Mouse (Mus musculus): ENCODE measurements around the gene Cytl1. TPM values are rescaled to one million over a fixed set of nuclear protein-coding genes. Genes with fewer than 3 reads are reported as not detected.
A peak's percentile ranks its signal among the peaks of the same experiment; 100 is the strongest.

Cytl1 gene
- polyA plus RNA-seq, 1 experiment from 2014 or later: not detected

DNA sequence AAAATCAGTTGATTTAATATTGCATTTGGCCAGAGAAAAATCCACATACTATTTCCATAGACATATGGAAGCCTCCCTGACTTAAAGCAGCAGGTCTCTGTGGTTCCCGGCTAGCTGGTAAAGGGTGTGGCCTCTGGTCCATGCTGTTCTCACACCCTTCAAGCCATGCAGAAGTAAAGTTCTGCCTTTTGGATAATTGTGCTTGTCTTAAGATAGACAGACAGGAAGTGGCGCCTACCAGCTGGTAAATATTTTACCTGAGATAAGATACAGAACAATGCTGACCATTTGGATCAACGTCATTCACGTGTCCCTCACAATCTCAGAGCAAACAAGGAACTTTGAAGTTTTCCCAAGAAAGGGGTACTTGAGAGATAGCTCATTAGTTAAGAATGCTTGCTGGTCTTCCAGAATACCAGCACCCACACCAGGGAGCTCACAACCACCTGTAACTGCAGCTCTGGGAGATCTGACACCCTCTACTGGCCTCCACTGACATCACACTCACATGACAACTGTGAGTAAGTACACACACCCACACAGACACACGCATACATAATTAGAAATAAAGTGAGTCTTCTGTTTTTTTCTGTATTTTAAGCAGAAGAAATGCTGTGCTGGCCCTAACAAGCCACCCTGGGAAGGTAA lies 25.9 kb upstream of the Cytl1 start:
- Histone ChIP-seq H3K27me3 (ENCODE audit: insufficient read depth, low read length) (no peaks in the 10 kb centered on the region), H3K4me1 (ENCODE audit: insufficient read depth) (no peaks in the 10 kb centered on the region), H3K4me2 (ENCODE audit: low read depth, low read length) (no peak overlapping the region), H3K9me3 (ENCODE audit: low read length) (no peaks in the 10 kb centered on the region; the same call in none of the 2 replicates), H3K9ac (replicated peaks) (no peak overlapping the region), H3K36me3 (replicated peaks; ENCODE audit: insufficient read depth, low read length) (no peaks in the 10 kb centered on the region), H3K27ac (ENCODE audit: low read depth) (no peak overlapping the region), H3K4me3 (ENCODE audit: low read depth, low read length) (no peak overlapping the region)
- WGBS (ENCODE audit: insufficient replicate concordance): 55% methylated on average over 5 of the region's 5 CpGs
- DNase-seq (no peak), ATAC-seq (no peak)
- TF ChIP-seq EP300 (IDR thresholded peaks at IDR 0.05; ENCODE audit: low read depth) (no peak), CTCF (IDR thresholded peaks at IDR 0.05; ENCODE audit: low read depth) (no peak)

DNA sequence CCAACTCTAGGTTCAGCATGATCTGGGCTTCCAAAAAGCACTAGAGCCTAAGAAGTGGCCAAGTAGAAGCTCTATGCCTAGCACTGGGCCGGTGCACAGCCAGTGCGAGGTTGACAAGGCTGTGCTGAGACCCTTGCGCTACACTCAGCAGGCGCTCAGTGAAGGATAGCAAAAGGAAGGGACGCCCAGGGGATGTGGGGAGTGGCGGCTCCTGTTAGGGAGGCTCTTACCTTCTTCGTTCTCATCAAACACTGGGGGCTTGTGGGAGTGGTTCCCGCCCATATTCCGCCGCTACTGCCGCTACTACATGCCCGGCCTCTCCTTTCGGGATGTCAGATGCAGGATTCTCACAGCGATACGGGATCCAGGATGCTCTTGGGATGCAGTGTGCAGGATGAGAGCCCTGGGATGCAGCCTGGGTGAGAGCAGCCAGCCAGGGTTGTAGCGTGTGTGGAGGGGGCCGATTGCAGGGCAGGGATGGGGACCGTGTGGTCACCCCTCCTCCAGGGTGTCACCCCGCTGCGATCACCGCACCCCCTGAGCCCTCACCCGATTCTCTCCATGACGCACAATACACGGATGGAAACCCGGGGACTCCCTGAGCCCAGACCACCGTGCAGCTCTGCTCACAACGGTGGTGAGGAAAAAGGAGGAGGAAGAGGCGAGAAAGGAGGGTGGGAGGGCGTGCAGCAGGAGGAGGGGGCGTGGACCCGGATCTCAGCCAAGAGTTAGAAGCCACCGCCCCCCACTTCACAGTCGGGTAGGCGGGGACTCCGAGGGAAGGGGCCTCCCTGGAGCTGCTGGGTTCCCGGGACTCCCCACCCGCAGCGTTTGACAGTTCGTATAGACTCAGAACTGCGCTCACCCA lies 18.6 kb upstream of the Cytl1 start, which contains the start of gene Stk32b:
Stk32b (minus strand) TSS at position 667 of the 868 bp plus-strand sequence.
- no peak for TF ChIP-seq EP300 (IDR thresholded peaks at IDR 0.05; ENCODE audit: low read depth)
- no peak for TF ChIP-seq CTCF (IDR thresholded peaks at IDR 0.05; ENCODE audit: low read depth)
- H3K9ac ChIP-seq (replicated peaks): no peak within 1 kb of the TSS
- no peaks in the 10 kb centered on the region; the same call in 1 of the 2 replicates for H3K9me3 ChIP-seq (ENCODE audit: low read length)
- ATAC-seq: no peak
- DNase-seq: no peak
- peaks cover 17% of the 10 kb centered on the region for H3K27me3 ChIP-seq (ENCODE audit: insufficient read depth, low read length)
- no peak within 1 kb of the TSS for H3K27ac ChIP-seq (ENCODE audit: low read depth)
- no peaks in the 10 kb centered on the region; the same call in 1 of the 2 replicates for H3K4me1 ChIP-seq (ENCODE audit: insufficient read depth)
- H3K4me2 ChIP-seq (ENCODE audit: low read depth, low read length): peak within 1 kb of the TSS; percentile 53
- H3K36me3 ChIP-seq (replicated peaks; ENCODE audit: insufficient read depth, low read length): no peaks in the 10 kb centered on the region
- 2% methylated on average over 40 of the region's 40 CpGs for WGBS (ENCODE audit: insufficient replicate concordance)
- H3K4me3 ChIP-seq (ENCODE audit: low read depth, low read length): no peak within 1 kb of the TSS

DNA sequence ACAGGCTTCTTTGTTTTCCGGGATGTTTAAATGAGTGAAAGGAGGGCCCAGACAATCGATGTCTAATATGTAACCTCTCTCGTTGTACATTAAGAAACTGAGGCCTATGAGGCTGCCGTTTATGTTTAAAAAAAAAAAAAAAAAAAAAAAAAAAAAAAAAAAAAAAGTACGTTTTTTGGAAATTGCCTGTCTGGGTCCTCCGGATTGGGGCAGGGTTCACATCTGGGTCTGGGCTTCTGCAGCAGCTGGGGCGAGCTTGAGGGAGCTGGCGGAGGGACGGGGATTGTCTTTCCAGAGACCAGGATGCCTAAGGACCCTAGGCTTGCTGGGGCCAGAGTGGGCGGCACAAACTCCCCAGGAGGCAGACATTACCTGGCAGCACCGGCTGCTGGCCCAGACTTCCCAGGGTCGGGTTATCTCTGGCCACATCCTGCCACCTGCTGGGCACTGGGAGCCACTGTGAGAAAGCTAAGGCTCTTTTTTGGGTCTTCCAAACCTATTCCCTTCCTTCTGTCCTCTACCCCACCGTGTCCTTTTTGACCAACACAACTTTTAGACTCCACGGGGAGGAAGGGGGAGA lies 17.8 kb upstream of the Cytl1 start:
- no peak overlapping the region for H3K4me3 ChIP-seq (ENCODE audit: low read depth, low read length)
- DNase-seq (peak; percentile 52), ATAC-seq (no peak)
- H3K9ac ChIP-seq (replicated peaks): no peak overlapping the region
- H3K27ac ChIP-seq (ENCODE audit: low read depth): no peak overlapping the region
- WGBS (ENCODE audit: insufficient replicate concordance): 2% methylated on average over 14 of the region's 14 CpGs
- H3K4me2 ChIP-seq (ENCODE audit: low read depth, low read length): peak overlapping the region; percentile 53
- peaks cover 17% of the 10 kb centered on the region for H3K27me3 ChIP-seq (ENCODE audit: insufficient read depth, low read length)
- H3K9me3 ChIP-seq (ENCODE audit: low read length): no peaks in the 10 kb centered on the region; the same call in 1 of the 2 replicates
- H3K4me1 ChIP-seq (ENCODE audit: insufficient read depth): no peaks in the 10 kb centered on the region; the same call in 1 of the 2 replicates
- no peaks in the 10 kb centered on the region for H3K36me3 ChIP-seq (replicated peaks; ENCODE audit: insufficient read depth, low read length)
- TF ChIP-seq CTCF (IDR thresholded peaks at IDR 0.05; ENCODE audit: low read depth) (peak; percentile 67), EP300 (IDR thresholded peaks at IDR 0.05; ENCODE audit: low read depth) (no peak)

DNA sequence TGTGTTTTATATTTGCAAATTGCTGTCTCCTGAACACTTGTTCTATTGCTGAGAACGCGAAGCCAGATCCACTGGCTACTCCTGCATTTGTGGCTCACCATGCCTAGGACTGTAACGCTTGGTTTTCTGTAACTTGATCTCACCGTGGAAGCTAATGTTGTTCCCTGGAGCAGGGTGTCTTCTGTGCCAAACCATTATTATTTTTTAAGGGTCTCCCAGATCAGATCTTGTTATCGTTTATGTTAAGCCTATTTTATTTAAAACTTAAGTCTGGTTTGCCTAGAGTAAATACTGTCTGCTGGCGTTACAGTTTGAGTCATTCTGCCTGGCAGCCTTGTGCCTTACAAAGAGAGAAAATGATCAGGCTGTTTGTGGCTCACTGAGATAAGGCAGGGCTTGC lies 14.6 kb upstream of the Cytl1 start:
- no peaks in the 10 kb centered on the region for H3K36me3 ChIP-seq (replicated peaks; ENCODE audit: insufficient read depth, low read length)
- no peaks in the 10 kb centered on the region for H3K9me3 ChIP-seq (ENCODE audit: low read length)
- no peak for TF ChIP-seq EP300 (IDR thresholded peaks at IDR 0.05; ENCODE audit: low read depth)
- no peak for TF ChIP-seq CTCF (IDR thresholded peaks at IDR 0.05; ENCODE audit: low read depth)
- H3K4me2 ChIP-seq (ENCODE audit: low read depth, low read length): no peak overlapping the region
- H3K4me1 ChIP-seq (ENCODE audit: insufficient read depth): no peaks in the 10 kb centered on the region; the same call in 1 of the 2 replicates
- 35% methylated on average over 6 of the region's 6 CpGs for WGBS (ENCODE audit: insufficient replicate concordance)
- H3K4me3 ChIP-seq (ENCODE audit: low read depth, low read length): no peak overlapping the region
- ATAC-seq (no peak), DNase-seq (no peak)
- no peak overlapping the region for H3K27ac ChIP-seq (ENCODE audit: low read depth)
- H3K27me3 ChIP-seq (ENCODE audit: insufficient read depth, low read length): peaks cover 17% of the 10 kb centered on the region
- H3K9ac ChIP-seq (replicated peaks): no peak overlapping the region

DNA sequence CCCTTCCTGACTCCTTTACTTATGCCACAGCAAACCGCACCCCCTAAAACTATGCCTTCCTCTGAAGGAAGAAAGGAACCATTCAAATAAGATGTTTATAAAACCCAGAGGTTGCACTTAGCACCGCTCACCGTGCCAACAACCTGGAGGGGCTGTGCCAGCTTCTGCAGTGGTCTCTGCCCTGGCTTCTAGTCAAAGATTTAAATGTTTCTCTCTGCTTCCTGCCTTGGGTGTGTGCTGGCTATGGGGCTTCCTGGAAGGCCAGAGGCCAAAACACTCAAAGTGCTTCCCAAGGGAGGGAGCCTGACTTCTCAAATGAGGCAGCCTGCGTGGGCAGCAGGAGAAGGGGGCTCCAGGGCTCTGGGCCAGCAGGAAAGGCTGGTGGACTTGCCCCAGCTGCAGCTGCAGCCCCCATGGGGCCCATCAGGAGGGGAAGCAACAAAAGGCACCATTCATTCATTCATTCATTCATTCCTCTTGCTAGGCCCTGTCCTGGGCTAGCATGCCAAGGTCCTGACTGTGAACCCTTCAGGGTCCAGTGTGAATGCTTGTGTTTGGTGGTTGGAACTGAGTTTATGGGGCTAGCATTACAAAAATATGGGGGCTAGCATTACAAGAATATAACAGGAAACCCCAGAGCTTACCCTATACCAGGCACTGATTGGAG lies 10.0 kb upstream of the Cytl1 start:
- no peak for ATAC-seq
- Histone ChIP-seq H3K36me3 (replicated peaks; ENCODE audit: insufficient read depth, low read length) (no peaks in the 10 kb centered on the region), H3K4me1 (ENCODE audit: insufficient read depth) (no peaks in the 10 kb centered on the region), H3K9ac (replicated peaks) (no peak overlapping the region), H3K9me3 (ENCODE audit: low read length) (no peaks in the 10 kb centered on the region), H3K27me3 (ENCODE audit: insufficient read depth, low read length) (no peaks in the 10 kb centered on the region), H3K4me2 (ENCODE audit: low read depth, low read length) (no peak overlapping the region), H3K4me3 (ENCODE audit: low read depth, low read length) (no peak overlapping the region), H3K27ac (ENCODE audit: low read depth) (no peak overlapping the region)
- 73% methylated on average over 4 of the region's 4 CpGs for WGBS (ENCODE audit: insufficient replicate concordance)
- DNase-seq: no peak
- no peak for TF ChIP-seq EP300 (IDR thresholded peaks at IDR 0.05; ENCODE audit: low read depth)
- TF ChIP-seq CTCF (IDR thresholded peaks at IDR 0.05; ENCODE audit: low read depth): no peak

Data from liver, postnatal 0 days (tissue).